Mouse (Mus musculus): ENCODE data around the gene Dapp1. TPM values are rescaled to one million over a fixed set of nuclear protein-coding genes. Genes with fewer than 3 reads are reported as not detected.
"Not testable (repeated sequence)": the region's sequence is repeated elsewhere in the genome, so short reads cannot be mapped to it uniquely, and the experiment has no call there.

Dapp1 gene
- polyA plus RNA-seq, 1 experiment from 2014 or later = 10.3 TPM

- H3K4me3 ChIP-seq = no peak overlapping the region
- peaks cover 28% of the 10 kb centered on the region for H3K36me3 ChIP-seq
- no peak overlapping the region for H3K9ac ChIP-seq
- no peaks in the 10 kb centered on the region for H3K9me3 ChIP-seq
- no peak overlapping the region for H3K4me2 ChIP-seq
- no peak for ATAC-seq (ENCODE audit: insufficient number of reproducible peaks, low FRiP score, low TSS enrichment, low read depth)
- WGBS = 77% methylated on average over 3 of the region's 3 CpGs
- H3K27me3 ChIP-seq = no peaks in the 10 kb centered on the region
- H3K27ac ChIP-seq = no peak overlapping the region
- H3K4me1 ChIP-seq = no peaks in the 10 kb centered on the region
Observed at GRCm38 (mm10) chr3:137933986-137934385, 47.4 kb downstream of the Dapp1 start.

GRCm38 (mm10) chr3:137932748-137933147, 48.6 kb downstream of the Dapp1 start:
- Histone ChIP-seq H3K36me3 (peaks cover 33% of the 10 kb centered on the region), H3K9me3 (no peaks in the 10 kb centered on the region), H3K4me1 (no peaks in the 10 kb centered on the region), H3K9ac (no peak overlapping the region), H3K4me3 (no peak overlapping the region), H3K4me2 (no peak overlapping the region), H3K27ac (no peak overlapping the region), H3K27me3 (no peaks in the 10 kb centered on the region)
- 56% methylated on average over 7 of the region's 7 CpGs for WGBS
- no peak for ATAC-seq (ENCODE audit: insufficient number of reproducible peaks, low FRiP score, low TSS enrichment, low read depth)

GRCm38 (mm10) chr3:137929940-137930339, 51.4 kb downstream of the Dapp1 start:
- Histone ChIP-seq H3K4me1 (no peaks in the 10 kb centered on the region), H3K27ac (no peak overlapping the region), H3K4me2 (no peak overlapping the region), H3K4me3 (no peak overlapping the region), H3K36me3 (peaks cover 56% of the 10 kb centered on the region), H3K9ac (no peak overlapping the region), H3K27me3 (no peaks in the 10 kb centered on the region), H3K9me3 (no peaks in the 10 kb centered on the region)
- 90% methylated on average over 3 of the region's 3 CpGs for WGBS
- ATAC-seq (ENCODE audit: insufficient number of reproducible peaks, low FRiP score, low TSS enrichment, low read depth) = no peak

- Histone ChIP-seq H3K27me3 (no peaks in the 10 kb centered on the region), H3K27ac (no peak overlapping the region), H3K4me3 (no peak overlapping the region), H3K9me3 (no peaks in the 10 kb centered on the region), H3K4me1 (no peaks in the 10 kb centered on the region), H3K36me3 (peaks cover 65% of the 10 kb centered on the region), H3K9ac (no peak overlapping the region), H3K4me2 (no peak overlapping the region)
- no peak for ATAC-seq (ENCODE audit: insufficient number of reproducible peaks, low FRiP score, low TSS enrichment, low read depth)
- 91% methylated on average over 4 of the region's 4 CpGs for WGBS
Observed at GRCm38 (mm10) chr3:137927010-137927409, 54.3 kb downstream of the Dapp1 start.

DNA sequence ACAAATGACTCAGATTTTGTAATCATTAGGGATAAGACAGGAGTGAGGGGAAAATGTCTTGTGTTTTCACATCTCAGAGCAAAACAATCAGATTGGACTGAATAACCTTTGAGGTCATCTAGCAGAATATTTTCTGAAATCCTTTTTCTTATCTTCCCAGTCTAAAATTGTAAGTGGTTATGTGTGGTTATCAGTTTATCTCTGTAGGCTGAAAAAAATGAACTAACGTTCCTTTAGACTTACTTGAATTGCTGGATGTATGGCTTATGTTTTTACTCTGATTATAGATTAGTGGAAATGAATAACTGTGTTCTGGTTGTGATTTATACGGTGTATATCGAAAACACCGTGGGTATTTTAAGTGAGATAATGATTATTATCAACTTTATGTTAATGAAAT, 60.8 kb downstream of the Dapp1 start:
- peaks cover 17% of the 10 kb centered on the region for H3K4me1 ChIP-seq
- 93% methylated on average over 4 of the region's 4 CpGs for WGBS
- ATAC-seq (ENCODE audit: insufficient number of reproducible peaks, low FRiP score, low TSS enrichment, low read depth) = no peak

DNA sequence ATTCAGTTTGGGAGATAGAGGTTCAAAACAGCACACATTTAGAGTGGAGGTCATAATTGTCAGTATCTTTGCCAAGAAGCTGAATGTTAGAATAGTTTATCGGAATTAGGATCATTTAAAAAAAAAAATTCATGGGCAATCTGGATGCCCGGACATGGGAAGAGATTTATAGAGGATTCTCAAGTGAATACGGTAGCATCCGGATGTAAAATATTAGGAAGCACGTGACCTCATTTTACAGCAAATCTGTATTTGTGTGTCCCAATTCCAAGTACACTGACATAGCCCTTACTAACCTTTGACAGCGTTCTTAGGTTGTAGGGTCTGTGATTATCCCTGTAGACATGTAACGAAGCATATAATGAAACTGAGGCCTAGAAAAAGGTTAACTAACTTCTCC, 61.9 kb downstream of the Dapp1 start:
- peak overlapping the region; percentile 89 for H3K4me3 ChIP-seq
- no peaks in the 10 kb centered on the region for H3K27me3 ChIP-seq
- H3K9me3 ChIP-seq = no peaks in the 10 kb centered on the region
- peak overlapping the region; percentile 48 for H3K4me2 ChIP-seq
- 89% methylated on average over 7 of the region's 7 CpGs for WGBS
- ATAC-seq (ENCODE audit: insufficient number of reproducible peaks, low FRiP score, low TSS enrichment, low read depth) = no peak
- H3K9ac ChIP-seq = peak overlapping the region; percentile 71; the same call in 1 of the 2 replicates
- peaks cover 17% of the 10 kb centered on the region for H3K4me1 ChIP-seq
- H3K27ac ChIP-seq = no peak overlapping the region
- H3K36me3 ChIP-seq = peaks cover 22% of the 10 kb centered on the region

More for the DNA sequence above, 60.8 kb downstream of the Dapp1 start:
- Histone ChIP-seq H3K27me3 (no peaks in the 10 kb centered on the region), H3K27ac (no peak overlapping the region), H3K4me2 (no peak overlapping the region), H3K36me3 (peaks cover 33% of the 10 kb centered on the region), H3K4me3 (no peak overlapping the region), H3K9me3 (no peaks in the 10 kb centered on the region), H3K9ac (no peak overlapping the region)

DNA sequence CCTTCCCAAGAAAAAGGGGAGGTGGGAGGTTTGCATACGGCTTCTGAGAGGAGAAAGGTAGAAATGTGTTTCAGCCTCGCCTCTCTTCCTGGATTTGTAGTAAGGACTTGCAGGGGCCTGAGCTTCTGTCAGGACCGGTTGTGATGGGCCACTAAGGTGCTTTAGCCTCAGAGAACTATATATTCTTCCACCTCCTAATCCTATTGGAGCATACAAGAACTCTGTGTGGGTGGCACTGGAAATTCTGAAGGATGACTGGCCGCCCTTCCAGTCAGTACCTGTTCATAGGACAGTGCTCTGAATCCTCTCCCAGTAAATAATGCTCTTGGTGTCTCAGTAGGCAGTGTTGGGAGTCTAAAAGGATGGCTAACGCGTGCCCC, 62.4 kb downstream of the Dapp1 start:
- 15% methylated on average over 6 of the region's 6 CpGs for WGBS
- Histone ChIP-seq H3K9ac (peak overlapping the region; percentile 71; the same call in 1 of the 2 replicates), H3K9me3 (no peaks in the 10 kb centered on the region), H3K27me3 (no peaks in the 10 kb centered on the region), H3K4me2 (peak overlapping the region; percentile 48), H3K4me1 (peaks cover 17% of the 10 kb centered on the region), H3K27ac (peak overlapping the region; percentile 85), H3K36me3 (peaks cover 17% of the 10 kb centered on the region), H3K4me3 (peak overlapping the region; percentile 89)
- no peak for ATAC-seq (ENCODE audit: insufficient number of reproducible peaks, low FRiP score, low TSS enrichment, low read depth)

- Histone ChIP-seq H3K9me3 (no peaks in the 10 kb centered on the region), H3K4me2 (peak within 1 kb of the TSS; percentile 48), H3K27me3 (no peaks in the 10 kb centered on the region), H3K4me3 (peak within 1 kb of the TSS; percentile 89), H3K36me3 (peaks cover 14% of the 10 kb centered on the region), H3K27ac (peak within 1 kb of the TSS; percentile 85), H3K4me1 (peaks cover 17% of the 10 kb centered on the region), H3K9ac (peak within 1 kb of the TSS; percentile 71)
- ATAC-seq (ENCODE audit: insufficient number of reproducible peaks, low FRiP score, low TSS enrichment, low read depth) = peak; percentile 86
- WGBS = under 1% methylated on average over 47 of the region's 47 CpGs
Observed at GRCm38 (mm10) chr3:137918172-137918931, 63.0 kb downstream of the Dapp1 start, which contains the start of gene Lamtor3. TSS of gene Lamtor3 (plus strand) at chr3:137918506.

DNA sequence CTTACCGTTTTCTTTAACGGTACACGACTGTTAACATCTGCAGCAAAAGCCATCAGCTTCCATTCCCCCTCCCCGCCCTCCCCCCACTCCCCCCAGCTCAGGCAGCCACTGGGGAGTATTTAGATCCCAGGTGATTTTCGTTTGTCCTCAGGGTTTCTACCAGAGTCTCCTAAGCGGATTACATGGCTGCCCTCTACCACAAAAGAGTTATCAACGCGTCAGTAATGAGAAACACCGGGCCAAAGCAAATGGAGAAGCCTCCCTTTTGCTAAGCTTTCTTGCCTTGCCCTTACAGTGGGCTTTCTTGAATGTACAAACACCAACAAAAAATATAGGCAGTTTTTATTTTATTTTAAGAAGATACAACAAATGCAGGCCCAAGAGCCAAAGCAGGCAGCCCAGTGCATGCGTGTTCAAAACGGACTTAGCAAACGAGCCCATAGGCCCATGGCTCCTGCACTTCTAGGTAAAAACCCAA, 63.6 kb downstream of the Dapp1 start:
- Histone ChIP-seq H3K27me3 (no peaks in the 10 kb centered on the region), H3K4me1 (peaks cover 17% of the 10 kb centered on the region), H3K9ac (peak overlapping the region; percentile 14), H3K9me3 (no peaks in the 10 kb centered on the region), H3K4me2 (peak overlapping the region; percentile 48), H3K36me3 (peaks cover 14% of the 10 kb centered on the region), H3K4me3 (peak overlapping the region; percentile 89), H3K27ac (peak overlapping the region; percentile 85)
- 20% methylated on average over 12 of the region's 12 CpGs for WGBS
- no peak for ATAC-seq (ENCODE audit: insufficient number of reproducible peaks, low FRiP score, low TSS enrichment, low read depth)

- H3K27ac ChIP-seq; H3K36me3 ChIP-seq; H3K9me3 ChIP-seq; H3K4me3 ChIP-seq; H3K9ac ChIP-seq; H3K4me2 ChIP-seq; ATAC-seq (ENCODE audit: insufficient number of reproducible peaks, low FRiP score, low TSS enrichment, low read depth); H3K27me3 ChIP-seq: not testable (repeated sequence)
- 80% methylated on average over 1 of the region's 1 CpGs for WGBS
- H3K4me1 ChIP-seq = peaks cover 13% of the 10 kb centered on the region
Observed at GRCm38 (mm10) chr3:137914567-137914966, 66.8 kb downstream of the Dapp1 start.

- Histone ChIP-seq H3K27ac (no peak overlapping the region), H3K4me3 (no peak overlapping the region), H3K9ac (no peak overlapping the region), H3K4me2 (no peak overlapping the region), H3K27me3 (no peaks in the 10 kb centered on the region), H3K4me1 (peaks cover 6% of the 10 kb centered on the region; the same call in 1 of the 2 replicates), H3K36me3 (peaks cover 4% of the 10 kb centered on the region; the same call in 1 of the 2 replicates), H3K9me3 (no peaks in the 10 kb centered on the region)
- ATAC-seq (ENCODE audit: insufficient number of reproducible peaks, low FRiP score, low TSS enrichment, low read depth) = no peak
- WGBS = 64% methylated on average over 2 of the region's 2 CpGs
Observed at GRCm38 (mm10) chr3:137913093-137913492, 68.3 kb downstream of the Dapp1 start.

DNA sequence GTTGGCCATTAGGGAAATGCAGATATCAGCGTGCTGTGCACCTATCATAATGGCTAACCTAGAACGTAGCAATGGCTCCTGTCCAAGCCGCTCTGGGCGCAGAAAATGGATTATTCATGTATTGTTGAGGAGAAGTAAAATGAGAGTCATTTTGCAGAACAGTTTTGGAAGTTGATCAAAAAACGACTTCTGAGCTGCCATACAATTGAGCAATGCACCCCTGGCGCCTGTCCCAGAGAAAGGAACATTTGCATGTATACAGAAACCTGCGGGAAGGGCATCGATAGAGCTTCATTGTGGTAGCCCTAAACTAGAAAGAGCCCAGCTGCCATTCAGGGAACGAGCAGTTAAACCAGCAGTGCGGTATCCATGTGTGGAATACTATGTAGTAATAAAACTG, 81.2 kb downstream of the Dapp1 start:
- Histone ChIP-seq H3K9ac (no peak overlapping the region), H3K4me2 (no peak overlapping the region), H3K4me1 (no peaks in the 10 kb centered on the region), H3K36me3 (peaks cover 47% of the 10 kb centered on the region), H3K27ac (no peak overlapping the region), H3K4me3 (no peak overlapping the region), H3K9me3 (no peaks in the 10 kb centered on the region), H3K27me3 (no peaks in the 10 kb centered on the region)
- ATAC-seq (ENCODE audit: insufficient number of reproducible peaks, low FRiP score, low TSS enrichment, low read depth) = no peak
- WGBS = 76% methylated on average over 10 of the region's 10 CpGs
